Mouse (Mus musculus) telencephalon, adult 2 months (tissue): ENCODE measurements around the gene Dennd4a.
A peak's percentile ranks its signal among the peaks of the same experiment; 100 is the strongest.

Experiments
- DNase-seq: peaks from one replicate; pipeline ENCODE4 v3.0.0-alpha.2; 2011; ENCODE audit warnings: low read depth, low spot score

Dennd4a gene

DNA sequence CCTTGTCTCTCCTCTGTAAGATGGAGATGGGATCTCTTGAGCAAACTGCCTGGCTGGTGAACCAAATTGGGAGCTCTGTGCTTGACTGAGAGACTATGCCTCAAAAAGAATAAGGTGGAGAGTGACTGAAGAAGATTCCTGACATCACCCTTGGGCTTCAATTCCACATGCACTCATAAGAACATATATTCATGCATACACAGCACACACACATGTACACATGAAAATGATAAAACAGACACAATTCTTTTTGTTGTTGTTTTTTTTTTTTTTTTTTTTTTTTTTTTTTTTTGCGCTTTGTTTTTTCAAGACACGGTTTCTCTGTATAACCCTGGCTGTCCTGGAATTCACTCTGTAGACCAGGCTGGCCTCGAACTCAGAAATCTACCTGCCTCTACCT, 146.1 kb downstream of the Dennd4a start:
- no peak for DNase-seq

DNA sequence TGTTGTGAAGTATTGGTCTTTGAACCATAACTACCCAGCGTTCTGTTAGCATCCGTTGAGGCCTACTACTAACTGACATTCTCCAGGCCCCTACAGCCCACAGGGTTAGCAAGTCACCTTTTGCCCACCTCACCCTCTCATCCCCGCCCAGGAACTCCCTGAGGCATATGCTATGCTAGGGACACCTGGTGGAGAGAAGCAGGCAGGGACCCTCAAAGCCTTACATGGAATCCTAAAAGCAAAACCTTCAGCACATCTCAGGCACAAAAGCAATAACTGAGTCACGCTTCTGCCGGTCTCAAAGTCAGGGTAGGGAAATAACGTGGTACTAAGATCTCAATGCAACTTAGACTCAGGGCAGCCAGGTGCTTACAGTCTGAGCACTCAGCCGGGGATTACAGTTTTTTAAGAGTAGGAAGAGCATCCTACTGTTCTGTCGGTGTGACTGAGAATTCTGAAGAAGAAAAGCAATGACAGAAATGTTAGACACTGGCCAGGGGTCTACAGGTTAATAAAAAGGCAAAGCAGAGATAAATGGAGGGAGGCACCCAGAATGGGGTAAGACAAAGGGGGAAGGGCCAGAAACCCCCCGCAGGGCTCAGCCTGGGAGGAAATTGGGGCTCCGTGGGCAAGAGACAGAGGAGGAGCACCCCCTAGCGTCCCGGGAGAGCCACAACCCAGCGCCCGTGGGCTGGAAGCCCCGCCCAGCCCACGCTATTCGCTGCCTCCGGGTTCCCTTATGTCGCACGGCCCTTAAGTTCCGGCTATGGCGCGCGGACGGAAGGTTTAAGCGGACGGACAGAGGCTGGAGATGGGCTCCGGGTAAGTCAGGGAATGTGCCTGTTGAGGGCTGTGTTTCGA, 149.2 kb downstream of the Dennd4a start, which contains the start of gene Ints14:
Ints14 (plus strand) TSS at position 789 of the 861 bp plus-strand sequence.
- DNase-seq = peak; percentile 93

DNA sequence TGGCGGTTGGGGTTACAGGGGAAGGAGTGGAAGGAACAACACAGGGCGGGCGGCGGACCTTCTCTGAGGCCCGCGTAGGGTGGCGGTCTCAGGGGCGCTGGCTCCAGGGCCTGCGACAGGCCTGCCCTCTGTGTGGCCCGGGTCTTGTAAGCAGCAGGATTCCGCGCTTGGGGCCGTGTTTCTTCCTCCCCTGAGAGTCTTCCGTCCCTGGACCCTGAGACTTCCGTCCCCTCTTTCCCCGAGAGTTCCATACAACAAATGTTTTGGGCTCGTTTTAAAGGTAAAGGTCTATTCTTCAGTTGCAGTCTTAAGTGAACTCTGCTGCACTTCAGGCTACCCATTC, 149.8 kb downstream of the Dennd4a start:
- no peak for DNase-seq
